Mouse (Mus musculus) thymus, adult 18-20 months (tissue): ENCODE results near the gene Prss34.

Experiments
- DNase-seq, 2 experiments: peaks; one replicate each; pipeline ENCODE4 v3.0.0; 2022; ENCODE audit warnings: mixed read lengths in 2 of 2

Prss34 gene

DNA sequence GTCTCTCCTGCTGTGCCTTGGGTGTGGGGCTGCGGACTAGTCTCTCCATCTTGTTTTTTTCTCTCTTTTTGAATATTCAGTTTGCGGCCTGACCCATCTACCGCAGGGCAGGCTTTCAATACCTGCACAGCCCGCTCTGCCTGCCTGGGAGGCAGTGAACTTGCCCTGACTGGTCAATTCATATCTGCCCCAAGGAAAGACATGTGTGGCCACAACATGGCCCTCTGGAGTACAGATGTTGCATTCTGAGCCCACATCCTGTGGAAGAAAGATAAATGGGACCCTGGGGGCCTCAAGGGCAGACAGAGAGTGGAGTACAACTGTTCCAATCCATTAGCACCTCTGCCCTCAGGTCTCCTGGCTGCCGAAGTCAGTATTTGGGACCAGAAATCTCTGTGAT, at the start of gene Prss34:
Gene Prss34 (plus strand): TSS at position 301 of the 400 bp plus-strand sequence.
- no peak for DNase-seq

DNA sequence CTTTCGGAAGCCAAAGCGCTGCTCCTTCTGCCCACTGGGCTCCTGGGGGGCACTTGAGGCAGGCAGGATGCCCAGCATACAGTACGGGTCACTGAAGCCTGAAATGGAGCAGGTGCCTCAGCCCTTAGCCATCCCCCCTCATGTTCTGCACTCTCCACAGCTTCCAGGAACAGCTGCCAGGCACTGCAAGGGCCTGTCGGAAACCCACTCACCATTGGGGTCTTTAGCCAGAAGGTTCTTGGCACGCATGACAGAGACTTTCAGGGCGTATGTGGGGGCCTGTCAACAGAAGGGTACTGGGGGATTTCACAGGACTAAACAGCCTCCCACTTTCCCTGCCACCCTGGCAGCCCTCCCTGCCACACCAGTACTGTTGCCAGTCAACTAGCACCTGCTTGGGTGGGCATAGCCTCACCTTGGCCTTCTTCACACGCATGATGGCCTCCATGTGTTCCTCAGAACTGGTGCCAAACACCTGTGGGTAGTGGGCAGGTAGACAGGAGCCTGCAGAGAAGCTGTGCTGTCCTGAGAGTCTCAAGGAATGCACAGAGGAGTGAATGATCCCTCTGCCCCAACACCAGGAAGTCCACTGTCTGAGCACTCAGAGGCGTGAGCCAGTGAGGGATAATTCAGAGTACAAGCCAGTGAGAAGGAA, 47.9 kb upstream of the Prss34 start:
- DNase-seq: no peak

DNA sequence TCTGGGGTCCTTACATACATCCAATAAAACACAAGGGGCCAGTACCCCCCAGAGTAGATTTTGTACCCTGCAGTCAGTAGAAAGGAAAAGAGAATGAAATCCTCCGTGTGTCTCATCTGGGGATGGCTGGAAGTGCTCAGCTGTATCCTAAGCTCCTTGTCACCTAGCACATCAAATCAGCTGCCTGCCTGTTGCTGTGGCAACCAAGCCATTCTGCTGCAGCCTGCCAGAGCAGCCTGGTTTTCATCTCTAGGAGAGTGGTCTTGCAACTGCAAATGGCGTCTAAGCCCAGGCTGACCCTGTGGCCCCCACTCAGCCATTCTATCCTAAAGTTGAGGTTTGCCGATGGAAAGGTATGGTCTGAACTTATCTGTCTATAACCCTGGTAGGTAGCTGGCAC, 45.6 kb upstream of the Prss34 start:
- no peak for DNase-seq

DNA sequence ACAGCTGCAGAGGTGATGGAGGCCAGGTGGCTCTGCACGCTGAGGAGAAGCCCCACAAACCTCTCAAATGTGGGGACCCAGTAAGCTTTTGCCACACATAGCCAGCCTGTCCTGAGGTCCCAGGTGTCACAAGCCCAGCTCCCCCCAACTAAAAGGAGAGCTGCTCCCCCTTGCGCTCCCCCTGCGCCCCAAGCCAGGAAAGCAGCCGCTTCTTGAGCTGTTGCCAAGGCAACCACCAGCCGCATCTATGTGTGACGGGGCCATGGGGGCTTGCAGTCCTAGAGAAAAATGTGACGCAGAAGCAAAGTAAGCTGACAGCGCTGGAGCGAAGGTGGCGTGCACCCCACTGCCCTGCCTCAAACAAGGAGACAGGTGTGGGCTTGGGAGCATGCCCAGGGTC, 44.4 kb upstream of the Prss34 start:
- peak; percentile 56 to 62 for DNase-seq

DNA sequence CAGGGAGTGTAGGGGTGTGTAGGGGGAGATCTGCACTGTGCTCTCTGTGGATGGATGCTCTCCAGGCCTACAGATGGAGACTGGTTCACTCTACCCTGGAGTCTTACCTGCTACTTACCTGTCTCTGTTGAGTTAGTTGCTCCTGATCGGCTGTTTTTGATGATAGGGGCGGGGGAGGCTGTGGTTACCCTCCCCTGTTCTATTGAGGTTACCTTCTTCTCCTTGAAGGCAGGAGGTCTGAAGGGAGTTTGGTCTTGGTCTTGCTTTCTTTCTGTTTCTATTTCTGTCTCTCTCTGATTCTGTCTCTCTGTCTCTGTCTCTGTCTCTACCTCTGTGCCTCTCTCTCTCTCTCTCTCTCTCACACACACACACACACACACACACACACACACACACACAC, 43.1 kb upstream of the Prss34 start:
- no peak for DNase-seq

DNA sequence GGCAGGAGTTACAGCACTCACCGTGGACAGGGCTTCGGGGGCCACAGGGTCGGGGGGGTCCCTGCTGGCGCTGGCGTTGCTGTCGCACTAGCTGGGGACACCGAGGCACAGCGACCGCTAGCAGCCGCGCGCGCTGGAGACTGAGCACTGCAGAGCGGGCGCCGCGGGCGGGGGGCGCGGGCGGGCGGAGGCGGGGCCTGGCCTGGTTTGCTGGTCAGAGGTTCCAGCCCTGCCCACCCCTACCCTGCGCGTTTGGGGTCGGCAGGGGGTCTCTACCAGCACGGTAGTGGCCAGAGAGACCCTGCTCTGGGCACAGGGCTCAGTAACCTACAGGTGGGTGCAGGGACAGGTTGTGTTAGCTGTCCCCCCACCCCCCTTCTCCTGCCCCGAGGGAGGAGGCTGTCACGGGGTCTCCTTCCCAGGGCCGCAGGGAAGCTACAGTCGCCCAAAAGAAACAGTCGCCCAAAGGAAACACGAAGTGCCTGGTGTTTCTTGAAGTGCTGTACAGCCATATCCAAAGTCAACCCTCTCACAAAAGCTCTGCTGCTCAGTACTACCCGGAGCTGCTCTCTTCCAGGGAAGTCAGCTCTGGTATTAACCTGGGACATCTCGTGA, 41.9 kb upstream of the Prss34 start, which contains the start of gene Baiap3:
Gene Baiap3 (minus strand): TSS at position 225 of the 615 bp plus-strand sequence.
- DNase-seq: no peak

DNA sequence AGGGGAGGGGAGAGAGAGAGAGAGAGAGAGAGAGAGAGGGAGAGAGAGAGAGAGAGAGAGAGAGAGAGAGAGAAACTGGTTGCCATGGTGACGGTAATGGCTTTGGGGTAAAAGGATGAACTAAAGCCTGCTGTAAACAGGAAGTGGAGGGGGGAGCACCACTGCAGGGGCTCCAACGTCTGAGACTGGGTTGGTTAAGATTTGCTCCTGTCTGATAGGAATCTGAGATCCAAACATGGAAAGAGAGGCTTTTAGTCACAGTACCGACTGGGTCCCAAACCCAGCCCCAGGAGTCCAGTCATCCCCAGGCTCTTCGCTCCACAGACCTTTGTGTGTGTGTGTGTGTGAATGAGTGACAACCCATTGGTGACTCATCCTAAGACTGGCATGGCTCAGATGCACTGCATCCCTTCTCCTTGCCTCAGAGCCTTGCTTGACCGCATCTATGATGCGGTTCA, 40.4 kb upstream of the Prss34 start:
- peak in 1 of 2 experiments; percentile 49 for DNase-seq

DNA sequence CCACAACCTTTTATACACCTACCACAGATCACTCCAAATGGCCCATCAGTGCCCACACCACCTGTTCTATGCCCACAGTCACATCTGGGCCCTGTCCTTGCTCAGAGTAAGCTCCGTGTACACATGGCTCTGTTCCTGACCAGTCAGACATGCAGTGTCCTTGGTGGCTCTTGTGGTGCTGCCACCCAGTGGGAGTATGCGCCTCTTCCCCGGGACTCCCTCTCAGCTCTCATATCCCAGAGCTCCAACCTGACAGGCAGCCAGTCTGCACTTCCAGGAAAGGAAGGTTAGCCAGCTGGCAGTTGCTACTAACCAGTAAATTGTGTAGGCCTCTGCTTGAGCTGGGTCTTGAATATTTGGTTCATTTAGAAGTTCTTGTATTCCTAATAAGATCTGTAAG, 33.7 kb upstream of the Prss34 start:
- DNase-seq: no peak

DNA sequence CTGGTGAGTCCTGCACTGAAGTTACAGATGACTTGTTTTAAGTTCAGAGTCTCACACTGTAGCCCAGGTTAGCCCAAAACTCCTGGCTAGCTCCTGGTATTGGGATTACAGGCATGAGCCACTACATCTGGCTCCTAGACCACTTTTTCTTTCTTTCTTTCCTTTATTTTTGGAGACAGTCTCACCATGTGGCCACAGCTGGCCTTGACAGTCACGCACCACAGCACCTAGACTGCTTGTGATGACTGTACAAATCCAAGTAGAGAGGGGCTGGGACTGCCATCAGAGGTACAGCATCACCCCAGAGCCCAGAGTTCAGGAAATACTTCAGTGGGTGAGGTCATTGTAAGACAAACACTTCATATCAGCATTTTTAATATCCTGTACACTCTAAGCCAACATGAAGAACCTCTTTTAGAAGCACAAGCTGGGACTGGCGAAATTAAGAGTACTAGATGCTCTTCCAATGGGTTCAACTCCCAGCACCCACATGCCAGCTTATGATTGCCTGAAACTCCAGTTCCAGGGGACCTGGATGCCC, 27.3 kb upstream of the Prss34 start:
- DNase-seq: no peak

DNA sequence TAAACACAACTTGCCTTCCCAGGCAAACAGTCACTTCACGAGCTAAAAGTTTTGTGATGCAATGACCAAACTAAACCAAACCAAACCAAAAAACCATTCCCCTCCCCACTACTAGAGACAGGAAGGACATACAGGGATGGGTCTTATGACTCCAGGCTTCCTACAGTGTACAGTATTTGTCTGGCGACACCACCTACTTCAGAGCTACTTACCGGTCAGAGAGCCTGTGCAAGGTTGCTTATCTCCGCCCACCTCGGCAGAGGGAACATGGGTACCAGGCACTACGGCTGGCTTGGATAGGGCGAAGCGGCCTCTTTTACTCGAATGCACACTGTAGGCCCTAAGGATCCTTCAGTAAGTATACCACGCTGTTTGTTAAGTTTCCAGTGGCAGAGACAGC, 25.9 kb upstream of the Prss34 start:
- no peak for DNase-seq

DNA sequence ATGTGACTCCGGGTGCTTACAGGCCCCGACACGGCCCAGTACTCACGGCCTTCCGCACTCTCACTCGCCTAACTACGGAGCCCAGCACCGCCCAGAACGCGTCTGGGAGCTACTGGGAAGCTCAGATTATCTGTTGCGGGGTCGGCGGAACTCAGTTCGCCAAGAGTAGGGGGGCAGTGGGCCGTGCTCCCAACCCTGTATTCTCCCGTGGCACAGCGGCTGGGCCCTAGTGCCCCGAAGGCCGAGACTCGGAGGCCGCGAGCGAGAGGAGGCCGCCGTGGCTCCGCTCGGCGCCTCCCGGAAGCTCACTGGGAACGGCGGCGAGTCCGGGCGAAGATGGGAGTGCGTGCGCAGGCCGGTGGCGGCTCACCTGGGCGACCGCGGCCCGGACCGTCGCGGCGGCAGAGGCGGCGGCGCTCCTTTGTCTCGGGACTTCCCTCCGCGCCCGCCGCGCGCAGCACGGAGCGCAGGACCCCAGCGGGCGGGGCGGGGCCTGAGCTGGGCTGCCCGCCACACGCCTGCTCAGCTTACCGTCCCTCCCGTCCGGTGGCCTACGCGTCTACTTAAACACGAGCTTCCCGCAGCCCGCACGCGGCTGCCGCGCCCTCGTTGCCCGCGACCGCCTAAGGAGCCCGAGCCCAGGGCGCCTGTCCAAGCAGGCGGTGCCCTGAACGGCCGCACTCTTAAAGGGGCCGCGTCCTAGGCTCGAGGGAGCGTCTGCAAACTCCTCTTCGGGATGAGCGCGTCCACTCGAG, 25.1 kb upstream of the Prss34 start:
- peak in 1 of 2 experiments; percentile 71 for DNase-seq

DNA sequence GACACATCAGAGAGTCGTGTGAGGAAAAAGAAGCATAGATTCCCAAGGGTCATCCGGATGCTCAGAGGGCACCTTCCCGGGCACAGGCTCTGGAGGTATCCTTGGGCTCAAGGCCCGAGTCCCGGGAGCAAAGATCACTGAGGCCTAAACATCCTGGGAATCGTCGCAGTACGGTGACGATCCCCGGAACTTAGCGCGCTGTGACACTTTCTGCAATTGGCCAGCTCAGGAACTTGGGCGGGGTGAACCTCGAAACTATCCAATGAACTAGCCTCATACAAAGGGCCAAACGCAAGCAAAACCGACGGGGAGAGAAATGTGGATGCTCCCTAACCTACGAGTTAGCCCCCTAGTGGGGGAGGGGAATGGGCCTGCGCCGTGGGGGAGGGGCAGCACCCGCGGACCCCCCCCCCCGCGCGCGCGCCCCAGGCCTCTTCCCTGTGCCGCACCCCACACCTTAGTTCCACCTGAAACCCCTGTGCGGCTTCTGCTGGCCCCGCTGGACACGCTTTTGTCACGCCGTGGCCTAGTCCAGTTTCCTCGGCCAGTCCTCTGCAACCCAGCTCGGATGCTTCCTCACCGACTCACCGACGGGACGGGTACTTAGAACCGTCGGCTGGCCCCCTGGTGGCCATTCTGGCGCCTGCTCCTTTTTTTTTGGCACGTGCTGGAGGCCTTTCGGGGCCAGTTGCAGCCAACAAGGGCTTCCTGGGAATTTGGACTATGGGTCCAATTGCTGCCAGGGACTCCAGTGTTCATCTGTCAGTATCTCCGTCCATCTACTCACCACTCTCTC, 24.3 kb upstream of the Prss34 start:
- DNase-seq: peak; percentile 80 to 92

DNA sequence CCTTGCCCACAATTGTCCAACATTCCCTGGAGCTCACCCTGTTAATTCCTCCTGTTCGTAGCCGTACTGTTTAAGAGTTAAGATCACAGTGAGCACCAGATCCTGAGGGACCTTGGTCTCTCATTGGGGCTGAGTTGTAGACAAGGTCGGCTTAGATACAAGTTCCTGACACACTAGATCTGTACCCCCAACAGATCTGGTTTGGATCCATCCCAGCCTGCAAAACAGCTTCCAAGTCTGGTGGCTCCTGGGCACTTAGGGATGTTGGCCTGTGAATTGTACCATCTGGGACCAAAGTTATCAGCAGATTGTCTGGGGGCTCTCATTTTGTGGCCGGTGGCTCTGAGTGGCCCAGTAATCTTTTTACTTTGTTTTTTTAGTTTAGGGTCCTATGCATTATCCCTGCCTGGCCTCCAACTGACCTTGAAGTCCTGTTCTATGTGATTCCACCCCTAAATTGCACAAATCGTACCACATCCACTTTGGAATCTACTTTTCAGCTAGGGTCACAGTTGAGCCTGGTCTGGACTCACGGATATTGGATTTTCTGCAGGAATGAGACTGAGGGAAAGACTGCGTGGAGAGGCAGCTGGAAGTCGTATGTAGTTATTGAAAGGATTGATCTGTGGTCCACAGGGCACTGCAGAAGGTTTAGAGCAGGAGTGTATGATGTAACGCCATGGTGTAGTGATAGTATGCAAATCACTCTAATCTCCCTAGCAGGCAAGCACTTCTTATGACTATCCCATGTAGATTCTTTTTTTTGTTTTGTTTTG, 23.4 kb upstream of the Prss34 start, which contains the start of gene Ube2i:
Gene Ube2i (minus strand): TSS at position 52 of the 776 bp plus-strand sequence.
- no peak for DNase-seq

DNA sequence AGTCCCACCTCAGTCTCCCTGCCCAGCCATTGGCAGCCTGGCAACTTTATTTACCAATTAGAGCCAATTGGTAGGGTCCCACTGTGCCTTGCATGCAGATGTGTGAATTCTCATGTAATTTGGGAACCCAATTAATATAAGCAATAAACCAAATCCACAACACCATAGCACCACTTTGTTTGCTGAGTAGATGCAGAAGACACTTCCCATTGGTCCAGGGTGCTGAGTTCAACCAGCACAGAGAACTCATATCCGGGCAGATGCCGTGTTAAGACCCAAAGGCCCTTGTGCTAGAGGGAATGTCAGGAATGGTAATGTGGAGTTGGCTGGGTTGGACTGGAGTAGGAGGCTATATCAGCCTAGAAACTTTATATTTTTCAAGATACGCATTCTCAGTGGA, 22.4 kb upstream of the Prss34 start:
- DNase-seq: no peak

DNA sequence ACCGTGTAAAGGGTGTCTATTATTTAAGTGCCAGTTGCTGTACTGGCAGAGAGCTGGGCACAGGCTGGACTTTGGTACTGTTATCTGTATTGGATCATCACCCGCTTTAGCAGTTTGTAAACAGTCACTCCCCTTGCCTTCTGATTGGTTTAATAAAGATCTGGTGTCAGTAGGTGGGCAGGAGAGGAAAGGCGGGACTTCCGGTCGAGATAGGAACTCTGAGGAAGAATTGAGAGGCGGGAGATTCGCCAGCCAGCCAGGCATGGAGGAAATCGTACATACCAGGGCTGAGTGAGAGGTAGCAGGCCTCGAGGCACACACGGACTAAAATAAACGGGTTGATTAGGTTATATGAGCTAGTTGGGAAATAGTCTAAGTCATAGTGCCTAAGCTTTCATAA, 16.1 kb upstream of the Prss34 start:
- peak in 1 of 2 experiments; percentile 29 for DNase-seq

DNA sequence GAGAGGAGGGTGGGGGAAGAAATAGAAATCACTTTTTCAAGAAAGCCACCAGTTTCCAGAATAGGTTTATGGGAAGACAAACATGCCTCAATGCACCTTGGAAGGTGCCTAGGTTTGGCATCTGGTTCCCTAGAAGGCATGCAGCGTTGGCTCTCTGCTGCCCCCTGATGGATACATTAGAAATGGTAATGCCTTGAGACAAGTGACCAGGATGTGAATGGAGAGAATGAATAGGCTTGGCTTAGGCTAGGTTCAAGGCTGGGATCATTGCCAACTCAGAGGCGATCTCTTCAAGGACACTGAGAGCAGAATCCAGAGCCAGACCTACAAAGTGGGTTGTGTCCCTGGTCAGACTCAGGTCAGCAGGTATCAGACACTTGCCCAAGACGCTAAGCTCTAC, 13.2 kb upstream of the Prss34 start:
- DNase-seq: peak; percentile 22 to 42

DNA sequence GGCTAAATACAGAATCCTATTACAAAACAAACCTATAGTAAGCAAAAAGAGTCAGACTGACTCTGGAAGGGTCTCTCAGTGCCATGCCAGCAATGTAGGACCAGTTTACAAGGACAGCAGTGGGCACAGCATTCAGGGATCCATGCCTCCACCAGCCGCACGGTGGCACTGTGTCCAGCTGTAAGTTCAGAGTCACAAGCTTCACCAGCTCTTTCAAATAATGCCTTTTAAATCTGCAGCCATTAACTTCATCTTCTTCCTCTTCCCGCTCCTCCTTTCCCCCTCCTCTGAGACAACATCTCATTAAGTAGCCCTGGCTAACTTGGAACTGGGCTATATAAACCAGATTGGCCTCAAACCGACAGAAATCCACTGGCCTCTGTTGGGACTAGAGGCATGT, 9.4 kb upstream of the Prss34 start:
- no peak for DNase-seq

DNA sequence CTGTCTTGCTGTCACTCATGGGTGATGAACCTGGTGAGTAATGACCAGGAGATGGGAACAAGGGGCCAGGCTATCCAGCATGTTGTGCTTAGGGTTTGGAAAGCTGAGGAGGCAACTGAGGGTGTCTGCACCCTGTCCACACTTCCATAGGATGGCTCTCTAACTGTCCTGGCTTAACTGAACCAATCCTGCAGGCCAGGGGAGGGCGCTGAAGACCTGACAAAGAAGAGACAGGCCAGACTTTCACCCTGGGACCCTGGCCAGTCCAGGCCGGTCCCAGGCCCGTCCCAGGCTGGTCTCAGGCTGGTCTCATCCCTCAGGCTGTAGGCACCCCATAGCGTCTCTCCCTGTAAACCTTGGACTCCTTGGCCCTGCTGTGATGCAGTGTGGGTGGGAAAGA, 7.8 kb upstream of the Prss34 start:
- no peak for DNase-seq

DNA sequence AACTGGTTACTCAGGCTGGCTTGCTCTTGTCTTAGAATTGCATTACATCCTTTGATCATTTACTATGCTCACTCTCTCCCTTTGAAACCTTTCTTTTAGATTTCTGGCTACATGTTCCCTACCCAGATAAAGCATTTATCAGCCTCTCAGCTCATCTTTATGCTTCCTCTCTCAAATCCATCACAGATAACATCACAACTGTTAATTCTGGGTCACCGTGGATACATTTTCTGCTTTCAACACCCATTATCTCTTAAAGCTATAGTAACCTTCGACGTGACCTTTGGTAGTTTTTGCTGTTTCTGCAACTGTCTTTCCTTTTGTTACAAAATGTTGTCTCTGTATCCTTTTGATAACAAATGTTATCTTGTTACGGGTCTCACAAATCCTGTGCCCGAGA, 4.7 kb upstream of the Prss34 start:
- DNase-seq: no peak

DNA sequence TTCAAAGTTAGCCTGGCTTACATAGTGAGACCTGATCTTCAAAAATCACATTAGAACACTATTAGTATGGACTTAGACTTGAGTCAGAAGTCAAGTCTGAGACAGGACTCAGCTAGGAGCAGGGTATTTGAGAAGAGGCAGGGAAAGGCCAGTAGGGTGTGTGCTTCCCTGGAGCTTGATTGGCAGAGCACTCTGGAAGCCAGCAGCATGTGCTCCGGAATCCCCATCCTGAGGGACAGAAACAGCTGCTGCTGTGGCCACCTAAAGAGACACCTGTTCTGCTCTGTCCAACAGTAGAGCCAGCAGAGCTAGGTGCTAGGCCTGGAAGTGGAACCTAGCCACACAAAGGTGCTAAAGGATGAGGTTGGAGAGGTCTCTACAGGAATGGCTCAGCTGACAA, 4.1 kb upstream of the Prss34 start:
- no peak for DNase-seq

DNA sequence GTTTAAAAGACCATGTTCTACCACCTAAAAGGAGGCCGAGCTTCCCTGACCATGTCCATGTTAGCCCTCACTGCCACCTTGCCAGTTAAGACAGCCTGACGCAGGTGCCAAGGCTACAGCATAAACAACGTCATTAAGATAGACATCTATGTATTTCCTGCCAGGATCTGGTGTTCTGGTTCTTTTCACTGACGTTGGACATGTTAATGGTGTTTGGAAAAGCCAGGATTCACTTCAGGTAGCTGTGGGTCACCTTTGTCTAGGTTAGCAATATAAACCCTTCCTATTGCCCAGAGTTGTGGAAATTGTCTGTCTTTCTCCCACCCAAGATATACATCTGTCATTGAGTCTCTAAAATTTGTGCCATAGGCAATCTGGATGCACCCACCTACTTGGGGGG, 10.2 kb downstream of the Prss34 start, which contains the start of gene Prss28:
Gene Prss28 (plus strand): TSS at position 301 of the 400 bp plus-strand sequence.
- DNase-seq: no peak

DNA sequence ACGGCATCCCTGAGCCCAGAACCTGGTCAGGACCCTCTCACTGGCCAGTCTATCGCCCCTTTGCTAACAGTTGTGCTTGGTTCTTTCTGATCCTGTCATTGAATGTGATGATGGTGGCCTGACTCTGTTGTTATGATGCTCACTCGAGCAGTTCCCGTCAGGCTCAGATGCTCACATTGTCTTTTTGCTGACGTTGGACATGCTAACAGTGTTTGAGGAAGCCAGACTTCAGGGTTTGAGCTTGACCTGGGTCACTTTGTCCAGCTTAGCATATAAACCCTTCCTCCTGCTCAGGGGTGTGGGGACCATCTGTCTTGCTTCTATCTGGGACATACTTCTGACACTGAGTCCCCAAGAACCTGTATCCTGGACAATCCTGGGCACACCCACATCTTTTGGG, 20.2 kb downstream of the Prss34 start, which contains the start of gene Prss29:
Gene Prss29 (plus strand): TSS at position 301 of the 400 bp plus-strand sequence.
- no peak for DNase-seq
